Mouse (Mus musculus): ENCODE measurements around the gene Agl.

GRCm38 (mm10) chr3:116694955-116695665 lies 112.9 kb downstream of the Agl start:
- TF ChIP-seq CTCF (IDR thresholded peaks at IDR 0.05; ENCODE audit: borderline replicate concordance, insufficient read depth, low read length) (no peak), POLR2A (IDR thresholded peaks at IDR 0.05; ENCODE audit: low read depth, low read length) (no peak)
